Mouse (Mus musculus) monocyte, adult 5-6 weeks (primary cell): ENCODE data around the gene Palld. TPM values are rescaled to one million over a fixed set of nuclear protein-coding genes. Genes with fewer than 3 reads are reported as not detected.

Experiments used
- ATAC-seq: fragments of 153-309, 156-312 bp; replicated peaks from 2 replicates; pipeline ENCODE4 v1.8.0; 2017; ENCODE audit warnings: mild to moderate bottlenecking; ENCODE audit not compliant: low TSS enrichment, insufficient number of reproducible peaks, severe bottlenecking, poor library complexity, low FRiP score
- total RNA-seq: library from RNA; stranded (forward); fragments of 200-1000, 200-491, 200-594 nt; gene quantifications from 3 replicates; pipeline ENCODE4 v1.2.3, GENCODE M21; 2017

The Palld gene
- total RNA-seq, 1 experiment from 2014 or later = not detected

DNA sequence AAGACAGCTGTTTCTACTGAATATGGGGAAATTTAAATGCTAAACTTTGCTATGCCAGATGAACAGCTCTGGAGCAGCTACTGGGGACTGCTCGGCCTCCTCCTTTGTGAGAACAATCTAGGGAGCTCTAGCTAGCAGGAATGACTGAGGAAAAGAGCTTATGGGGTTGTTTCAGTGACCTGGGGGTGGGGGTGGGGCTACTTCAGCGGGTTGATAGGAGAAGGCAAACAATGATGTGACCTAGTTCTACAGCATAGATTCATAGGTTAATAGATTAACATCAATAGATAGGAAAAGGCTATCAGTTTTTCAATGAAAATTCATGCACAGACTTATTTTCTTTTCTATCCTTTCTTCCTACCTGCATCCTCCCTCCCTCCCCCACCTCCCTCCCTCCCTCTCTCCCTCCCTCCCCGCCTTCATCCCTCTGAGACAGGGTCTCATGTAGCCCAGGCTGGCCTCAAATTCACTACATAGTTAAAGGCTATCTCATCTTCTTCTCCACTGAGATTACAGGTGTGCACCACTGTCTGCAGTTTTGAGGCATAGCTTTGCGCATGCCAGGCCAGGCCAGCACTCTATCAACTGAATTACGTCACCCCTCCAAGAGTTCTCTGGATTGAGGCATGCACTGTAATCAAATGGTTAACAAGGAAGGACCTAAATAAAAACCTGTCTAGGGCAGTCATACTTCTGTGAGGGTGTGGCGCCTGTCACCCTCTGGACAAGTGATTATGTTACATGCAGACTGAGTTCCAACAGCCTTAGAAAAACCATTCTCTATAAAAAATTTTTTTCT, 158.5 kb downstream of the Palld start:
- no peak for ATAC-seq

DNA sequence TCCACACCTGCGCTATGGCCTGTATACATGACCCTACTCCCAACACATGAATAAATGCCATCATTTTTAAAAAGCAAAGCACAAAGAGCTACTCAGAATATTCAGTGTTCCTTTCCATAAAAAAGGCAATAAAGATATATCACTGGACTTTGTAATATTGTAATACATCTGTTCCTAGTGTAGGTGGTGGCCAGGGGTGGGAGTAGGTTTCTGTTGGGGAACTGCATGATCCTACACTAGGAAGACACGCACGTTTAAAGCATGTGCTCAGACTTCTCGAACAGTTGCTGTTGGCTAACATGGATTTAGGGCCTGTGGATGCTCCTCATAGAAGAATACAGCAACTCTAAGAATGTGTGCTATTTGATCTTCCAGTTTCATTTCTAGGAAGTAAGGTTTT, 165.0 kb downstream of the Palld start:
- ATAC-seq = no peak

DNA sequence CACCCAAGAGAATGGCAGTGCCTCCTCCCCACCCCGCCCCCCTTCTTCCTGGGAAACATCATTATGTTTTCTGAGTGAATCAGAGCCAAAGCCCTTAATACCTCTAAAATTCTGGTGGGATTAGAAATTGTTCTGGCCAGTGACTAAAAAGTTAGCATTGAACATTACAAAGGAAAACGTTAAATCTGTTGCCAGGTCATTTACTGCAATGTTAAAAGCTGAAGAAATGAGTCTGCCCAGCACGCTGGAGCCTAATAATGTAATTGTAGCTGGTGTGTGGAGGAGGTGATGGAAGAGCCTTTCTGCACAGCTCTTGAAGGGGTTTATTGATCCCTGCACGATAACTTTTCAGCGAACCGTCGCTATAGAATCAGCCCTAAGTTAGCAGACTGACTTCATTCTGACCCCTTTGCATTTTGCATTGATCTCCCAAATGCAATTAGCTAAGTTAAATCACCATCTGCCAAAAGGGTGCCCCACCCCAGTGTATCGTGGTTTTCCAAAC, 165.7 kb downstream of the Palld start:
- ATAC-seq = no peak

DNA sequence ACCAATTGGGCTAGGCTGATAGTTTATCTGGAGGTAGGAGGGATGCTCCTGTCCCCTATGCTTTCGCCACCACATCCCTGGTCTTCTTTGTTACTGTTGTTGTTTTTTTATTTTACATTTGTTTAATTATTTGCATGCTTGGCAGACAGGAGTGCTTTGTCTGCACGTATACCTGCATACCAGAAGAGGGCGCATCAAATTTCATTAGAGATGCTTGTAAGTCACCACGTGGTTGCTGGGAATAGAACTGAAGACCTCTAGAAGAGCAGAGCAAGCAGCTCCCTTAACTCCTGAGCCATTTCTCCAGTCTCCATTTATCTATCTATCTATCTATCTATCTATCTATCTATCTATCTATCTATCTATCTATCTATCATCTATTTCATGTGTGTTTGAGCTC, 166.4 kb downstream of the Palld start:
- no peak for ATAC-seq

DNA sequence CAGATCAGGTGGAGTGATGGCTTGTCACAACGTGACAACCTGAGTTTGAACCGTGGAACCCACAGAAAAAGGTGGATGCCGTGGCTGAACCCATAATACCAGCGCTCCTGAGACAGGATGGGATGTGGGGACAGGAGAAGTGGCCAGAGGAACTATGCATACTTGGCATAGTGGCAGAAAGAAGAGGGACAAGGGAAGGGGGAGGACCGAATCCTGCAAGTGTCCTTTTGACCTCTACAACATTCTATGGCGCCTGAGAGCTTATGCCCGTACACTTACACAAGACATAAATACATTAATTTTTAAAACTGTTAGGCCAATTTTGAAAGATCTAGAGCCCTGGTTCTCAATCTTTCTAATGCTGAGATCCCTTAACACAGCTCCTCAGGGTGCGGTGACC, 168.3 kb downstream of the Palld start:
- ATAC-seq = no peak

DNA sequence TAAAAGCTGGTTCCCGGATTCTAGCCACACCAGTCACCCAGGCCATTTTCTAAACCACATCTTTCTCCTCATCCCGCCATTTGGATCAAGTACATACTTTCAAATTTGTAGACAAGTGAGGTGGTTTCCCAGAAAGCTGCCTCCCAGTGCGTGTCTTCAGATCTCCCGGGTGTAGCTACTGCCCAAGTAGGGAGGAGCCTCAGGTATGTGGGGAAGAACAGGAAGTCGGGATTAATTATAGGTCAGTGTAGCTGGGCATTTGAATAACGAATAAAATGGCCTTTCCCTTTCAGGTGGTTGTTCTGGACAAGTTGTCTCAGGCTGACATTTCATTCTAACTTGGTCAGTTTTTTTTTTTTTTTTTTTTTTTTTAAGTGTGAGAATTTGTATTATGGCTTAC, 170.3 kb downstream of the Palld start:
- no peak for ATAC-seq

DNA sequence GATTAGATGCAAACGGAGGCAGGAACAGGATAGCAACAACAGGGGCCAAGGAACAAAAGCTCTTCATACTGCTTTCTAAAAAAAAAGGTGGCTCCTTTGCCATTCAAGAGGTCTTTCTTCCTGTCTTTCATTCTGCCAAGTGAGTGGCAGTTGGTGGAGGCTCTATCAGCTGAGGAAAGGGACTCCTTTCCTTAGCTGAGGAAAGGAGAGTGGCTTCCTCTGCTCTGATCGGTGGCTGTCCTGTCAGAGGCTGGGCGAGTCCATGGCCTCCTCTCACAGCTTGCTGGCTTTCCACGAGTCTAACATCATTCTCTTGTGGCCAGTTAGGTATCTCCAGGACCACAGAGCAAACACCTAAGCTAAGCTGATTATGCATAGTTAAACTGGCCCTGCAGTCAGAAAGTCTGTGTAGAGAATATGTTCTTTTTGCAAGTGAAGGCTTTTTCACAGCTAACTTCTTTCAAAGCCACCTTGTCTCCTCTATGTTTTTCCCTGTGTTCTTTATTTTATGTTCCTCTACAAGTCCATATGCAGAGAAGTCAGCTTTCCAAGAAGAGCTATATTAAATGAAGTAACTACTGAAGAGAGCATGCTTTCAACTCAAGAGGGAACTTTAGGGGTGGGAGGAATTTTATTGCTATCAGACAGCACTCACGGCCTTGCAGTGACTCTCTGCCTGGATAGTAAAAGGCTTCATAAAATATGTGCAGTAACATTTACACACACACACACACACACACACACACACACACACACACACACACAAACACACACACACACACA, 171.0 kb downstream of the Palld start:
- no peak for ATAC-seq

DNA sequence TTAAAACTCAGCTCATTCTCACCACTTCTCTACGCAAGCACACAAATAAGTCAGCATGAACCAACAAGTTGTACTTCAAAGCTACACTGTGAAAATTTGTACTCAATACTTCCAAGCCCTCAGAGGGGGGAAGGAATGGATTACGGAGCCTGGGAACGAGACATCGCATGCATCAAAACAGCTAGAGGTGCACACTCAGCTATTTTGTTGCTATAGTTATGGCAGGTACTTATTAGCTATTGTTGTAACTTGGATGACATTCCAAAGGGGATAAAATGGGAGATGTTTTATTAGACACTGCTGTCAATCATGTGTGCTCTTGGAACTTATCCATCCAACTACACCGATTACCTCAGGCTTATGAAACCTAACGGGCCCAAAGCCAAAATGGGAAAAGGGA, 171.8 kb downstream of the Palld start:
- ATAC-seq = no peak

DNA sequence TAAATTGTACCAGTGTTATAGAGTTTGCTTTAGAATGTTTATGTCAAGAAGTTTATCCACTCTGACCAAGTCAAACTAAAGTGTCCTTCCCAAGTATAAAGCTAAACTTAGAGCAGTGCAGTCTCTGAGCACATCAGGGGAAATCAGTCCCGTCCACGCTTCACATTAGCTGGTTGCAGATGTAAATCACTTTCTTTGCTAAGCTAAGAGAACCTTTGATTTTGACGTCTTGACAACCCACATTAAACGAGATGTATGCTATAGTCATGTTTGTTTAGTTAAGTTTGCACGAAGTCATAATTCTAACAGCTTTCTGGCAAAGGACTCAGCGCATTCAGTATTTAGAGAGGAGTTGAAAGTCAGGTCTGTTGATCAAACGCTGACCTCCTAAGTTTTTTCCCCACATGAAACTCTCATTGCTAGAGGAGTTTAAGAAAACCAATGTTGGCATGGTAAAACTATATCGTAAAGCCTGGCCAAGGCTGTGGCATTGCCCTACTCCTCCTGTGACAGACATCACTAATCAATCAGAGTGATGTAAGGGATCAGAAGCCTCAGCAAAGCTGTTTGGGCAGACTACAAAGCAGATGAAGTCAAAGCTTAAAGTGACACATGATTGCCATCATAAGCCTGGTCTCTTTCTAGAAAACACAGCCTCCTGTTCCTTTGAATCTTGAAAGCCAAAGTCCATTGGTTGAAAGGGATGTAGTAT, 177.0 kb downstream of the Palld start:
- no peak for ATAC-seq

DNA sequence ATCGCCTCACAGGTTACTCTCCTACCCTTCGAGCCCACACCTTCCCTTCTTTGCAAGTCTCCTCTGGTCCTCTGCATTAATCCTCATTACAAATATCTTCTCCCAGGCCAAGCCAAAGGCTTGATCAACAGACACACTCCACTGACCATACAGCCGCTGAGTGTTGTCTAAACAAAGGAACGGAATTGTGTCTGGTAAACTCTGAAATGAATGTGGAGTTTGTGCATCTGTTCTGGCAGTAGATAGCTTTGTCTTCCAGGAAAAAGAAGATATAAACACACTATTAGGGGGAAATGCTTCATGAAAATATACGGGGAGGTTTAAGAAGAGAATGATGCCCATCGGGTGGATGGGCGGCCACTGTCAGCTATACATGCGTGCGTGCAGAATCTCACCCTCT, 180.3 kb downstream of the Palld start:
- ATAC-seq = no peak

DNA sequence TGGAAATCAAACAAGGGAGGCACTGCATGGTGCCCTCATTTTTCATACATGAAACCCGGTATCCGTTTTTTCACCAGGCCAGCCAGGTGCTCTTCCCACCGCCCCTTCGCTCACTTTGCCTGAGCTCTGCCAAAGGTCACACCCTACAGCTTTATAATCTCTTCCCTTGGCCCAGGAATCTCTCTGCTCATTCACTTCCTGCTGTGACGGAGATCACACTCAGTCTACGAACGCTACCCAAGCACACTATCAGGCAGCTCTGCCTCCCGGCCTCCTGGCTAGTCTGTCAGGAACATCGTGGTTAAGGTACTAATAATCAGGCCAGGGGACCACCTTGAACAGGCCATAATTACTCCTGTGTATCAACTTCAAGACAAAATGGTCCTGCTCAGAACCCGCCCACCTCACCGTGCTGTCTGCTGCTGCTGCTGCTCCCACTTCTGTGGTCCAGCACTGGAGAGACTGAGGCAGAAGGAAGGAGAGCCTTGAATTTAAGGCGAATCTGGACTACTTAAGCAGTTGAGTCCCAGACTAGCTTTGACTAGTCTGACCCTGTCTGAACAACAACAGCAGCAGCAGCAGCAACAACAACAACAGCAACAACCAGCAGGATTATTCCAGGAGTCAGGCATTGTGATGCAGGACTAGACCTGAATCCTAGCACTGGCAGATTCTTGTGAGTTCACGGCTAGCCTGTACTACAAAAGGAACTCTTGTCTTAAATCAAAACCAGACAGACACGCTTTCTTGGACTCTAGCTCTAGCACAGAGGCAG, 187.0 kb downstream of the Palld start:
- no peak for ATAC-seq

DNA sequence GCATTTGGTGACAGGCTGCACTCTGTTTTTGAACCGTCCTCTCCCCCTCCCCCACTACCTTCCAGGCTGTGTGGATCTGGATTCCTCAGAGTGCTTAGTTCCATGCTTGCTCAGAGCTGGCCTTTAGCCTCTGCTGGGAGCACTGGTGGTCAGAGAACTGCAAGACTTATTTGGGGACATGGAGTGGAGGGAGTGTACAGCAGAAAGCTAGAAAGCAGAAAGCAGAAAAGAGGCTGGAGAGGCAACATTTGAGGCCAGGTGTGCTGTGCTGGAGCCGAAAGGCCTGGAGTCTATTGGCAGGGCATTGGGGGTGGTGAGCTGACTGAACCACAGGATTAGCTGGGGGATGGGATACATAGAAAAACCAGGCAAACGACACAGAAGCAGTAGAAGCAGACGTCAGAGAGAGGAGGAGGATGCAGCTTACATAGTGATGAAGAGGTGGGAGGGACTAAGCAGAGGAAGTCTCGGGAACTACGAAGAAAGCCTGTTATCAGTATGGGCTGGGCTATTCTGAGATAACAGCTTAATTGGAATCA, 188.1 kb downstream of the Palld start:
- no peak for ATAC-seq

DNA sequence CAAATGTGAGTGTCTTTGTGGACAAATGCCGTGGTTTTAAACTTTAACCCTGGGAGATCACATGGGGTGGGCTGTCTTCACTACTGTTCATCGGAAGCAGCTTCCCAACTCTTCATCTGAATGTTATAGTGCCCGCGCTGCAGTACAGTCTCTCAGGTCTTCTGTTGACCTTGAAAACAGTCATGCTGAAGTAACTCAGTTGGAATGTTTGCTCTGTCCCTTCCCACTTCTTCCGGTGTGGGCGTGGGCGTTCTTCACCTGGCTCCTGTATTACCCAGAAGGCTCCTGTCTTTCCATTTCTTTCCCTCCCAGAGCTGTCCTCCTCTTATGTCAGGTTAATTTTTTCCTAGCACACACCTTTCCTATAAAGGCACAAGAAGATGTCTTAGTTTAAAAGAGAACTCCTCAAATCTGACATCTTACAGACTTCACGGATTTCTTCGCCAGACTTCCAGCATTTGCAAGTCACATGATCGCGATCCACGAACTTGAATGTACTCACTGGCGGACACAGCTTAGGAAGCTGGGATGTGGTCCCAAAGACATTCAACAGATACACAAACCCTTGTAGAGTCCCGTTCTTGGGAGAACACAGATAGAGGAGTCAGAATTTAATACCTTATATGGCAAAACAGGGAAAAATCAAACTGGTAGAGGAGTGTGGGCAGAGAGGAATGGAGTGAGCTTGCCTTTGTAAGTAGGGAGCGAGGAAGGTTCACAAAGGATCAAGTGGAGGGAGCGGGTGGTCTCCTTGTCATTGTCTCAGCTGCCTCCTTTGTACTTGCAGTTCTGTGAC, 189.1 kb downstream of the Palld start:
- no peak for ATAC-seq

DNA sequence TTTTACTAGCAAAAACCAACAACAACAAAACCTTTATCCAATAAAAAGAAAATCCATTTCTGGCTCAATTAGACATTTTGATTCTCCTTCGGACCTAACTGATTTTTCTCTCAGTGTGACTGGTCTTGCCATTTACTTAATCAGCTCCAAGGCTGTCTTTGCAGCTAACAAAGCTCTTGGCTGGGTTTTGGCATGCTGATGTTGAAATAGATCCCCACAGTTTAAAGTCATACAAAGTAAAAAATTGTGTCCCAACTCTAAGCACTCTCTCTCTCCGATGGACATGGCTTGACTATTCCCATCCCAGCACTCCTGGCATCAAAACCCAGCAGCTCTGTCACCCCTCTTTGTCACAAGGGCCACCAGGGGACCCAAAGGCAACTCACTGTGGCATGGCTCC, 190.1 kb downstream of the Palld start:
- no peak for ATAC-seq

DNA sequence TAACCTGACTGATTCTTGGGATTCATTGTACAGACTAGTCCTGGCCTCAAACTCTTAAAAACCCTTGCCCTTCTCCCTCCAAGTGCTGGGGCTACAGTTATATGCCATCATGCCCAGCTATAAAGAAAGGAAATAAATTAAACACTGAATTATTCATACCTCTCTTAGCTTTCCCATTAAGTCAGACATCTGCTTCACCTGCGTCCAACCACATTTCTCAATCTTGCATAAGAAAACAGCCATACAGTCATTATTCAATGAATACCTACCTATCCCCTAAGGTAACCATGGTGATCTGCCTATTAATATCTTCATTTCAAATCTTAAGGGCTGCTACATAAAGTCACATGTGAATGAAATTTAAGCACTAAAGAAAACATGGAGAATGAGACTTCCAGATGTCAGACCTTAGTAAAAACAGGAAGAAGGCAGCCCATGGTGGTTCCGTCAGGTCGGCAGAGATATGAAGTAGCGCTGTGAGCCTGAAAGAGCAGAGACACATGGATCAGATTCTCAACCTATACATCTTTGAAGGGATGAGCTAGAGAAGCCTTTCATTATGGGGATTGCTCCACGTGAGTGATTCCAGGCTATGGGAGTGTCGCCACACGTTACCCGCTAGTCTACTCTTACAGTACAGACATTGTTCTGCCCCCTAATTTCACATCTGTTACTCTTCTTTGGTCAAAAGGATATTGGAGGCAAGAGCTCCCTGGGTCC, 193.7 kb downstream of the Palld start:
- no peak for ATAC-seq

DNA sequence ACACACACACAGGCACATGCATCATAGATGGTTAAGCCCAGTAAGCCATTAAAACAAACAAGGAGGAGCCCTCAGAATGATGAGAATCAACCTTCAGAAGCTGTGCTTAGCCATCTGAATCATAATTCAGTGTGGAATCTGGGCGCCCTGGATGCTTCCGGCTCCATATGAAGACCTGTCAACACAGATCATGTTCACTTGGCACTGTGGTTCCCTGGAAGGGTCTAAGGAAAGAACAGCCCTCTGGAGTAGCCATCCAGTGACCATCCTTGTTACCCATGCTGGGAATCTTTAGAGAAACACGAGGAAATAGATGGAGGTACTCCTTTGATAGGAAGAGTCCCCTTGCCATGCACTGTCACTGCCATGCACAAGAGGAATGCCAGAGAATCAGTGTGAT, 197.0 kb downstream of the Palld start:
- no peak for ATAC-seq

DNA sequence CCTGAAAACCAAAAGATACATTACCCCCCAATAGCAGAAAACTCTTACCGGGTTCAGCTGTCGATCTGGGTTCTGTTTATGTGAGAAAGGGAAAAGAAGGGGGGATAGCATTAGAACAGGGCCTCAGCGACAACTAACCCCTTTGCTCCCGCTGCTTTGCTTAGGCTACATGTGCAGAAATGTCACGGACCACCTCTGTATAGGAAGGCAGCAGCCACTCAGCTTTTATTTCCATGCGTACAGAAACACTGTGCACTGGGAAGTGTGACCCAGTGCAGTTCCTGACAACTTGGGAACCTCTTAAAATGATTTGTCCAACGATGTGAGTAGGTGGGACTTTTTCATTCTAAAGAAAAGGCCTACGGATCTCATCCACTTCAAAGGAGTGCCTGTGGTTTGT, 200.4 kb downstream of the Palld start:
- ATAC-seq = no peak
